Mouse (Mus musculus) WW6 (cell line): ENCODE results near the gene Gm10720.
"Not testable (repeated sequence)": the region's sequence is repeated elsewhere in the genome, so short reads cannot be mapped to it uniquely, and the experiment has no call there.

Experiments
- DNase-seq: peaks from one replicate; pipeline ENCODE4 v3.0.0-alpha.2; 2013; ENCODE audit warnings: low read depth, low spot score

Gm10720 gene

GRCm38 (mm10) chr9:3024912-3025467, 9.5 kb downstream of the Gm10720 start, which contains the start of gene Gm10717:
Gene Gm10717 (plus strand): TSS chr9:3025417.
- DNase-seq = not testable (repeated sequence)

GRCm38 (mm10) chr9:3025653-3026052, 10.2 kb downstream of the Gm10720 start:
- DNase-seq = not testable (repeated sequence)

DNA sequence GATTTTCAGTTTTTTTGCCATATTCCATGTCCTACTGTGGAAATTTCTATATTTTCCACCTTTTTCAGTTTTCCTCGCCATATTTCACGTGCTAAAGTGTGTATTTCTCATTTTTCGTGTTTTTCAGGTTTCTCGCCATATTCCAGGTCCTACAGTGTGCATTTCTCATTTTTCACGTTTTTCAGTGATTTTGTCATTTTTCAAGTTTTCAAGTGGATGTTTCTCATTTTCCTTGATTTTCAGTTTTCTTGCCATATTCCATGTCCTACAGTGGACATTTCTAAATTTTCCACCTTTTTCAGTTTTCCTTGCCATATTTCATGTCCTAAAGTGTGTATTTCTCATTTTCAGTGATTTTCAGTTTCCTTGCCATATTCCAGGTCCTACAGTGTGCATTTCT, 10.7 kb downstream of the Gm10720 start:
- not testable (repeated sequence) for DNase-seq

DNA sequence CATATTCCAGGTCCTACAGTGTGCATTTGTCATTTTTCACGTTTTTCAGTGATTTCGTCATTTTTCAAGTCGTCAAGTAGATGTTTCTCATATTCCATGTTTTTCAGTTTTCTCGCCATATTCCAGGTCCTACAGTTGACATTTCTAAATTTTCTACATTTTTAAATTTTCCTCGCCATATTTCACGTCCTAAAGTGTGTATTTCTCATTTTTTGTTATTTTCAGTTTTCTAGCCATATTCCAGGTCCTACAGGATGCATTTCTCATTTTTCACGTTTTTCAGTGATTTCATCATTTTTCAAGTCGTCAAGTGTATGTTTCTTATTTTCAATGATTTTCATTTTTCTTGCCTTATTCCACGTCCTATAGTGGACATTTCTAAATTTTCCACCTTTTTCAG, 11.3 kb downstream of the Gm10720 start:
- DNase-seq = not testable (repeated sequence)

DNA sequence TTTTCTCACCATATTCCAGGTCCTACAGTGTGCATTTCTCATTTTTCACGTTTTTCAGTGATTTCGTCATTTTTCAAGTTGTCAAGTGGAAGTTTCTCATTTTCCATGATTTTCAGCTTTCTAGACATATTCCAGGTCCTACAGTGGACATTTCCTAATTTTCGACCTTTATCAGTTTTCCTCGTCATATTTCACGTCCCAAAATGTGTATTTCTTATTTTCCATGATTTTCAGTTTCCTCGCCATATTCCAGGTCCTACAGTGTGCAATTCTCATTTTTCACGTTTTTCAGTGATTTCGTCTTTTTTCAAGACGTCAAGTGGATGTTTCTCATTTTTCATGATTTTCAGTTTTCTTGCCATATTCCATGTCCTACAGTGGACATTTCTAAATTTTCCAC, 11.7 kb downstream of the Gm10720 start:
- peak; percentile 73 for DNase-seq

DNA sequence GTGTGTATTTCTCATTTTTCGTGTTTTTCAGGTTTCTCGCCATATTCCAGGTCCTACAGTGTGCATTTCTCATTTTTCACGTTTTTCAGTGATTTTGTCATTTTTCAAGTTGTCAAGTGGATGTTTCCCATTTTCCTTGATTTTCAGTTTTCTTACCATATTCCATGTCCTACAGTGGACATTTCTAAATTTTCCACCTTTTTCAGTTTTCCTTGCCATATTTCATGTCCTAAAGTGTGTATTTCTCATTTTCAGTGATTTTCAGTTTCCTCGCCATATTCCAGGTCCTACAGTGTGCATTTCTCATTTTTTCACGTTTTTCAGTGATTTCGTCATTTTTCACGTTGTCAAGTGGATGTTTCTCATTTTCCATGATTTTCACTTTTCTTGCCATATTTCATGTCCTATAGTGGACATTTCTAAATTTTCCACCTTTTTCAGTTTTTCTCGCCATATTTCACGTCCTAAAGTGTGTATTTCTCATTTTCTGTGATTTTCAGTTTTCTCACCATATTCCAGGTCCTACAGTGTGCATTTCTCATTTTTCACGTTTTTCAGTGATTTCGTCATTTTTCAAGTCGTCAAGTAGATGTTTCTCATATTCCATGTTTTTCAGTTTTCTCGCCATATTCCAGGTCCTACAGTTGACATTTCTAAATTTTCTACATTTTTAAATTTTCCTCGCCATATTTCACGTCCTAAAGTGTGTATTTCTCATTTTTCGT, 14.0 kb downstream of the Gm10720 start:
- DNase-seq = not testable (repeated sequence)

GRCm38 (mm10) chr9:3030677-3031318, 15.3 kb downstream of the Gm10720 start:
- DNase-seq = peak; percentile 100

GRCm38 (mm10) chr9:3034299-3034698, 18.8 kb downstream of the Gm10720 start, which contains the start of gene Gm17535:
Gene Gm17535 (plus strand): TSS chr9:3034599.
- not testable (repeated sequence) for DNase-seq

DNA sequence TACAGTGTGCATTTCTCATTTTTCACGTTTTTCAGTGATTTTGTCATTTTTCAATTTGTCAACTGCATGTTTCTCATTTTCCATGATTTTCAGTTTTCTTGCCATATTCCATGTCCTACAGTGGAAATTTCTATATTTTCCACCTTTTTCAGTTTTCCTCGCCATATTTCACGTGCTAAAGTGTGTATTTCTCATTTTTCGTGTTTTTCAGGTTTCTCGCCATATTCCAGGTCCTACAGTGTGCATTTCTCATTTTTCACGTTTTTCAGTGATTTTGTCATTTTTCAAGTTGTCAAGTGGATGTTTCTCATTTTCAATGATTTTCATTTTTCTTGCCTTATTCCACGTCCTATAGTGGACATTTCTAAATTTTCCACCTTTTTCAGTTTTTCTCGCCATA, 21.1 kb downstream of the Gm10720 start, which contains the start of gene Gm10715:
Gm10715 (plus strand) TSS at position 301 of the 400 bp plus-strand sequence.
- not testable (repeated sequence) for DNase-seq

GRCm38 (mm10) chr9:3038161-3038560, 22.7 kb downstream of the Gm10720 start:
- peak; percentile 13 for DNase-seq
